Mouse (Mus musculus): ENCODE measurements at regions not wholly inside any gene's neighbourhood (a gene's known extent, or its start where the extent isn't known, plus 50 kb on each side); places are given as distances from the start of the nearest gene placed in this dataset.

GRCm38 (mm10) chr4:64663722-64664121 is 460.3 kb upstream of the Pappa start:
- no peak for TF ChIP-seq CTCF (IDR thresholded peaks at IDR 0.05; ENCODE audit: extremely low read depth, insufficient read depth, insufficient read length, insufficient replicate concordance)
- no peak for TF ChIP-seq POLR2A (IDR thresholded peaks at IDR 0.05; ENCODE audit: low read depth, low read length)
